Mouse (Mus musculus) cerebellum, adult 2 months (tissue): ENCODE data around the gene Hnf4a.

Source experiments
- CTCF ChIP-seq: fragments of 200-500 bp; IDR thresholded peaks from 2 replicates; pipeline ENCODE4 v1.5.1; 2011; ENCODE audit warnings: low read depth, mild to moderate bottlenecking, control low read depth, low read length, moderate library complexity, borderline replicate concordance; ENCODE audit not compliant: insufficient read depth
- POLR2A ChIP-seq: fragments of 200-500 bp; IDR thresholded peaks from 2 replicates; pipeline ENCODE4 v1.6.1; 2011; ENCODE audit warnings: low read length, control low read depth, borderline replicate concordance; ENCODE audit not compliant: insufficient read depth

DNA sequence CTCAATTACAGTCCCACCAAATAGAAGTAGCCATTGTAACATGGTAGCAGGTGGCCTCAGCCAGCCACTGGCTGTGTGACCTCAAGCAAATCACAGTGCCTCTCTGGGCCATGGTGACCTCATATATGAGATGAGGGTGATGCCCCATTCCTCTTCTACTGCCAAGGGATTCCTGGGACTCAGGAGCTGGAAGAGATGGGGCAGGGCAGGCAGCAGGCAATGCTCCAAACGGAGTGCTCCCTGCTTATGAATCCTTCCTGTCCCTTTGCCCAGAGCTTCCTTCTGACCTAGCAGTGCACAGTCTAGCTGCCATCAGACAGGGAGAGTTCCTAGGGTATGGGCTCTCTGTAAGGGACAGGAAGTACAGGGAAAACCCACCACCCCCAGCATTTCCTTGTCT is 51.9 kb downstream of the Hnf4a start:
- TF ChIP-seq POLR2A (no peak), CTCF (no peak)
